Mouse (Mus musculus): ENCODE data around the gene Opcml. TPM values are rescaled to one million over a fixed set of nuclear protein-coding genes. Genes with fewer than 3 reads are reported as not detected.

Opcml gene
- polyA plus RNA-seq, 1 experiment from 2014 or later = 1.9 TPM

- WGBS (ENCODE audit: insufficient replicate concordance) = 89% methylated on average over 6 of the region's 6 CpGs
- Histone ChIP-seq H3K4me1 (ENCODE audit: control insufficient read depth, insufficient read depth, low read length) (no peaks in the 10 kb centered on the region), H3K9ac (ENCODE audit: low read depth, low read length) (no peak overlapping the region), H3K4me3 (ENCODE audit: low read depth, low read length) (no peak overlapping the region), H3K4me2 (no peak overlapping the region), H3K27me3 (ENCODE audit: control insufficient read depth, insufficient read depth, low read length) (no peaks in the 10 kb centered on the region), H3K36me3 (ENCODE audit: control insufficient read depth, insufficient read depth, low read length) (no peaks in the 10 kb centered on the region), H3K27ac (ENCODE audit: low read depth, low read length) (no peak overlapping the region), H3K9me3 (replicated peaks; ENCODE audit: control insufficient read depth, low read length) (no peaks in the 10 kb centered on the region)
- no peak for ATAC-seq (replicated peaks; ENCODE audit: insufficient number of reproducible peaks, low FRiP score, low TSS enrichment)
These were observed 684.0 kb downstream of the Opcml start for GRCm38 (mm10) chr9:28474586-28474985.

- no peak overlapping the region for H3K4me2 ChIP-seq
- no peaks in the 10 kb centered on the region for H3K4me1 ChIP-seq (ENCODE audit: control insufficient read depth, insufficient read depth, low read length)
- no peaks in the 10 kb centered on the region for H3K27me3 ChIP-seq (ENCODE audit: control insufficient read depth, insufficient read depth, low read length)
- no peaks in the 10 kb centered on the region for H3K9me3 ChIP-seq (replicated peaks; ENCODE audit: control insufficient read depth, low read length)
- no peak overlapping the region for H3K27ac ChIP-seq (ENCODE audit: low read depth, low read length)
- no peaks in the 10 kb centered on the region for H3K36me3 ChIP-seq (ENCODE audit: control insufficient read depth, insufficient read depth, low read length)
- no peak overlapping the region for H3K4me3 ChIP-seq (ENCODE audit: low read depth, low read length)
- WGBS (ENCODE audit: insufficient replicate concordance) = 83% methylated on average over 4 of the region's 4 CpGs
- no peak for ATAC-seq (replicated peaks; ENCODE audit: insufficient number of reproducible peaks, low FRiP score, low TSS enrichment)
- no peak overlapping the region for H3K9ac ChIP-seq (ENCODE audit: low read depth, low read length)
These were observed 690.7 kb downstream of the Opcml start for GRCm38 (mm10) chr9:28481261-28481660.

- WGBS (ENCODE audit: insufficient replicate concordance) = 80% methylated on average over 2 of the region's 2 CpGs
- no peak overlapping the region for H3K4me2 ChIP-seq
- H3K27me3 ChIP-seq (ENCODE audit: control insufficient read depth, insufficient read depth, low read length) = no peaks in the 10 kb centered on the region
- no peak overlapping the region for H3K9ac ChIP-seq (ENCODE audit: low read depth, low read length)
- no peak overlapping the region for H3K4me3 ChIP-seq (ENCODE audit: low read depth, low read length)
- H3K4me1 ChIP-seq (ENCODE audit: control insufficient read depth, insufficient read depth, low read length) = no peaks in the 10 kb centered on the region
- H3K27ac ChIP-seq (ENCODE audit: low read depth, low read length) = no peak overlapping the region
- ATAC-seq (replicated peaks; ENCODE audit: insufficient number of reproducible peaks, low FRiP score, low TSS enrichment) = no peak
- no peaks in the 10 kb centered on the region for H3K9me3 ChIP-seq (replicated peaks; ENCODE audit: control insufficient read depth, low read length)
- no peaks in the 10 kb centered on the region for H3K36me3 ChIP-seq (ENCODE audit: control insufficient read depth, insufficient read depth, low read length)
These were observed 697.9 kb downstream of the Opcml start for GRCm38 (mm10) chr9:28488499-28488898.

GRCm38 (mm10) chr9:28489828-28490227, 699.3 kb downstream of the Opcml start:
- no peak for ATAC-seq (replicated peaks; ENCODE audit: insufficient number of reproducible peaks, low FRiP score, low TSS enrichment)
- WGBS (ENCODE audit: insufficient replicate concordance) = 71% methylated on average over 4 of the region's 4 CpGs

GRCm38 (mm10) chr9:28490410-28490809, 699.8 kb downstream of the Opcml start:
- 71% methylated on average over 3 of the region's 3 CpGs for WGBS (ENCODE audit: insufficient replicate concordance)
- no peaks in the 10 kb centered on the region for H3K4me1 ChIP-seq (ENCODE audit: control insufficient read depth, insufficient read depth, low read length)
- no peak overlapping the region for H3K27ac ChIP-seq (ENCODE audit: low read depth, low read length)
- no peak for ATAC-seq (replicated peaks; ENCODE audit: insufficient number of reproducible peaks, low FRiP score, low TSS enrichment)
- H3K9ac ChIP-seq (ENCODE audit: low read depth, low read length) = no peak overlapping the region
- no peaks in the 10 kb centered on the region for H3K27me3 ChIP-seq (ENCODE audit: control insufficient read depth, insufficient read depth, low read length)
- no peaks in the 10 kb centered on the region for H3K36me3 ChIP-seq (ENCODE audit: control insufficient read depth, insufficient read depth, low read length)
- no peak overlapping the region for H3K4me3 ChIP-seq (ENCODE audit: low read depth, low read length)
- H3K4me2 ChIP-seq = no peak overlapping the region
- H3K9me3 ChIP-seq (replicated peaks; ENCODE audit: control insufficient read depth, low read length) = no peaks in the 10 kb centered on the region

More at GRCm38 (mm10) chr9:28489828-28490227, 699.3 kb downstream of the Opcml start:
- H3K36me3 ChIP-seq (ENCODE audit: control insufficient read depth, insufficient read depth, low read length) = no peaks in the 10 kb centered on the region
- H3K4me1 ChIP-seq (ENCODE audit: control insufficient read depth, insufficient read depth, low read length) = no peaks in the 10 kb centered on the region
- H3K9me3 ChIP-seq (replicated peaks; ENCODE audit: control insufficient read depth, low read length) = no peaks in the 10 kb centered on the region
- H3K27me3 ChIP-seq (ENCODE audit: control insufficient read depth, insufficient read depth, low read length) = no peaks in the 10 kb centered on the region
- no peak overlapping the region for H3K4me3 ChIP-seq (ENCODE audit: low read depth, low read length)
- H3K9ac ChIP-seq (ENCODE audit: low read depth, low read length) = no peak overlapping the region
- H3K27ac ChIP-seq (ENCODE audit: low read depth, low read length) = no peak overlapping the region
- H3K4me2 ChIP-seq = no peak overlapping the region

GRCm38 (mm10) chr9:28499841-28500794, 709.5 kb downstream of the Opcml start:
- WGBS (ENCODE audit: insufficient replicate concordance) = 70% methylated on average over 12 of the region's 12 CpGs
- no peaks in the 10 kb centered on the region for H3K27me3 ChIP-seq (ENCODE audit: control insufficient read depth, insufficient read depth, low read length)
- no peak overlapping the region for H3K4me2 ChIP-seq
- H3K9me3 ChIP-seq (replicated peaks; ENCODE audit: control insufficient read depth, low read length) = no peaks in the 10 kb centered on the region
- H3K4me1 ChIP-seq (ENCODE audit: control insufficient read depth, insufficient read depth, low read length) = no peaks in the 10 kb centered on the region
- ATAC-seq (replicated peaks; ENCODE audit: insufficient number of reproducible peaks, low FRiP score, low TSS enrichment) = no peak
- no peak overlapping the region for H3K4me3 ChIP-seq (ENCODE audit: low read depth, low read length)
- H3K36me3 ChIP-seq (ENCODE audit: control insufficient read depth, insufficient read depth, low read length) = no peaks in the 10 kb centered on the region
- H3K9ac ChIP-seq (ENCODE audit: low read depth, low read length) = no peak overlapping the region
- H3K27ac ChIP-seq (ENCODE audit: low read depth, low read length) = no peak overlapping the region

GRCm38 (mm10) chr9:28513905-28514304, 723.3 kb downstream of the Opcml start:
- Histone ChIP-seq H3K4me3 (ENCODE audit: low read depth, low read length) (no peak overlapping the region), H3K9me3 (replicated peaks; ENCODE audit: control insufficient read depth, low read length) (no peaks in the 10 kb centered on the region), H3K4me2 (no peak overlapping the region), H3K9ac (ENCODE audit: low read depth, low read length) (no peak overlapping the region), H3K27ac (ENCODE audit: low read depth, low read length) (no peak overlapping the region), H3K27me3 (ENCODE audit: control insufficient read depth, insufficient read depth, low read length) (no peaks in the 10 kb centered on the region), H3K36me3 (ENCODE audit: control insufficient read depth, insufficient read depth, low read length) (no peaks in the 10 kb centered on the region), H3K4me1 (ENCODE audit: control insufficient read depth, insufficient read depth, low read length) (no peaks in the 10 kb centered on the region)
- 81% methylated on average over 3 of the region's 3 CpGs for WGBS (ENCODE audit: insufficient replicate concordance)
- ATAC-seq (replicated peaks; ENCODE audit: insufficient number of reproducible peaks, low FRiP score, low TSS enrichment) = no peak

GRCm38 (mm10) chr9:28533191-28533590, 742.6 kb downstream of the Opcml start:
- Histone ChIP-seq H3K4me2 (no peak overlapping the region), H3K27ac (ENCODE audit: low read depth, low read length) (no peak overlapping the region), H3K9ac (ENCODE audit: low read depth, low read length) (no peak overlapping the region), H3K4me3 (ENCODE audit: low read depth, low read length) (no peak overlapping the region), H3K27me3 (ENCODE audit: control insufficient read depth, insufficient read depth, low read length) (no peaks in the 10 kb centered on the region), H3K4me1 (ENCODE audit: control insufficient read depth, insufficient read depth, low read length) (no peaks in the 10 kb centered on the region), H3K36me3 (ENCODE audit: control insufficient read depth, insufficient read depth, low read length) (no peaks in the 10 kb centered on the region), H3K9me3 (replicated peaks; ENCODE audit: control insufficient read depth, low read length) (no peaks in the 10 kb centered on the region)
- no peak for ATAC-seq (replicated peaks; ENCODE audit: insufficient number of reproducible peaks, low FRiP score, low TSS enrichment)
- 82% methylated on average over 1 of the region's 1 CpGs for WGBS (ENCODE audit: insufficient replicate concordance)

- WGBS (ENCODE audit: insufficient replicate concordance) = 74% methylated on average over 4 of the region's 4 CpGs
- H3K27ac ChIP-seq (ENCODE audit: low read depth, low read length) = no peak overlapping the region
These were observed 744.4 kb downstream of the Opcml start for GRCm38 (mm10) chr9:28535006-28535405.

More at GRCm38 (mm10) chr9:28535006-28535405, 744.4 kb downstream of the Opcml start:
- Histone ChIP-seq H3K36me3 (ENCODE audit: control insufficient read depth, insufficient read depth, low read length) (no peaks in the 10 kb centered on the region), H3K4me2 (no peak overlapping the region), H3K9ac (ENCODE audit: low read depth, low read length) (no peak overlapping the region), H3K4me3 (ENCODE audit: low read depth, low read length) (no peak overlapping the region), H3K9me3 (replicated peaks; ENCODE audit: control insufficient read depth, low read length) (no peaks in the 10 kb centered on the region), H3K4me1 (ENCODE audit: control insufficient read depth, insufficient read depth, low read length) (no peaks in the 10 kb centered on the region), H3K27me3 (ENCODE audit: control insufficient read depth, insufficient read depth, low read length) (no peaks in the 10 kb centered on the region)
- no peak for ATAC-seq (replicated peaks; ENCODE audit: insufficient number of reproducible peaks, low FRiP score, low TSS enrichment)

Measured in heart, embryonic 11.5 days (tissue).